Mouse (Mus musculus) neural tube, embryonic 15.5 days (tissue): ENCODE results near the gene Bcl6b. TPM values are rescaled to one million over a fixed set of nuclear protein-coding genes. Genes with fewer than 3 reads are reported as not detected.

Experiments used
- ATAC-seq: fragments of 200-750 bp; cut with Nextera tagmentation; 2 replicates; pipeline ENCODE4 v1.8.0; 2017; ENCODE audit warnings: mild to moderate bottlenecking, moderate TSS enrichment, moderate library complexity; ENCODE audit not compliant: low FRiP score
- H3K27ac ChIP-seq: fragments of 300-500 bp; sonication (generic); replicated peaks from 2 replicates; pipeline ENCODE4 v1.5.1; 2015; ENCODE audit warnings: mild to moderate bottlenecking, inconsistent platforms
- H3K27me3 ChIP-seq: fragments of 300-500 bp; sonication (generic); replicated peaks from 2 replicates; pipeline ENCODE4 v1.6.1; 2015; ENCODE audit warnings: inconsistent platforms
- H3K36me3 ChIP-seq: fragments of 300-500 bp; sonication (generic); 2 replicates; pipeline ENCODE4 v1.6.1; 2015; ENCODE audit warnings: inconsistent platforms
- H3K4me1 ChIP-seq: fragments of 300-500 bp; sonication (generic); 2 replicates; pipeline ENCODE4 v1.6.1; 2015; ENCODE audit warnings: inconsistent platforms
- H3K4me2 ChIP-seq: fragments of 300-500 bp; sonication (generic); 2 replicates; pipeline ENCODE4 v1.6.1; 2015; ENCODE audit warnings: inconsistent platforms, mild to moderate bottlenecking, moderate library complexity
- H3K4me3 ChIP-seq: fragments of 300-500 bp; sonication (generic); replicated peaks from 2 replicates; pipeline ENCODE4 v1.5.1; 2015; ENCODE audit warnings: mild to moderate bottlenecking, inconsistent platforms
- H3K9ac ChIP-seq: fragments of 300-500 bp; sonication (generic); replicated peaks from 2 replicates; pipeline ENCODE4 v1.6.1; 2015; ENCODE audit warnings: mild to moderate bottlenecking, inconsistent platforms
- H3K9me3 ChIP-seq: fragments of 300-500 bp; sonication (generic); replicated peaks from 2 replicates; pipeline ENCODE4 v1.6.1; 2016; ENCODE audit warnings: inconsistent platforms
- WGBS: fragments of 180-500 bp; shearing (Covaris S2); methylation state at CpG from one replicate; pipeline ENCODE4 v1.1.7; 2015; ENCODE audit warnings: mixed read lengths; 5-methylcytosine and 5-hydroxymethylcytosine counted together
- polyA plus RNA-seq: library from polyadenylated mRNA; unstranded; fragments of >200 nt; fragmentation: Nextera tagmentation; extraction: Ambion mirVana; gene quantifications from 2 replicates; pipeline ENCODE4 v1.2.1, GENCODE M21; 2015

The Bcl6b gene
- polyA plus RNA-seq, 1 experiment from 2014 or later: 5.2 TPM

- Histone ChIP-seq H3K4me2 (peak overlapping the region; percentile 55), H3K4me3 (peak overlapping the region; percentile 36), H3K9me3 (no peaks in the 10 kb centered on the region), H3K27me3 (peaks cover 42% of the 10 kb centered on the region), H3K36me3 (peaks cover 16% of the 10 kb centered on the region), H3K4me1 (peaks cover 42% of the 10 kb centered on the region), H3K9ac (peak overlapping the region; percentile 47), H3K27ac (no peak overlapping the region)
- 6% methylated on average over 9 of the region's 10 CpGs for WGBS
- ATAC-seq: no peak
These were observed 2.9 kb upstream of the Bcl6b start for GRCm38 (mm10) chr11:70232546-70232945.

GRCm38 (mm10) chr11:70230239-70230727 is 685 bp upstream of the Bcl6b start:
- Histone ChIP-seq H3K27me3 (peaks cover 62% of the 10 kb centered on the region), H3K4me2 (peak overlapping the region; percentile 63), H3K27ac (no peak overlapping the region), H3K4me3 (peak overlapping the region; percentile 18), H3K36me3 (peaks cover 9% of the 10 kb centered on the region), H3K9ac (no peak overlapping the region), H3K9me3 (no peaks in the 10 kb centered on the region), H3K4me1 (peaks cover 42% of the 10 kb centered on the region)
- under 1% methylated on average over 32 of the region's 32 CpGs for WGBS
- no peak for ATAC-seq

- Histone ChIP-seq H3K4me1 (peaks cover 39% of the 10 kb centered on the region), H3K36me3 (no peaks in the 10 kb centered on the region), H3K9ac (peak overlapping the region; percentile 23; the same call in 1 of the 2 replicates), H3K27ac (peak overlapping the region; percentile 46; the same call in 1 of the 2 replicates), H3K4me2 (peak overlapping the region; percentile 63), H3K9me3 (no peaks in the 10 kb centered on the region), H3K27me3 (peaks cover 74% of the 10 kb centered on the region), H3K4me3 (peak overlapping the region; percentile 29)
- ATAC-seq: no peak
- under 1% methylated on average over 19 of the region's 19 CpGs for WGBS
These were observed 770 bp downstream of the Bcl6b start for GRCm38 (mm10) chr11:70228828-70229227.

GRCm38 (mm10) chr11:70227661-70228245 is 1.8 kb downstream of the Bcl6b start:
- H3K27ac ChIP-seq: no peak overlapping the region
- no peaks in the 10 kb centered on the region for H3K9me3 ChIP-seq
- 90% methylated on average over 4 of the region's 4 CpGs for WGBS
- H3K36me3 ChIP-seq: no peaks in the 10 kb centered on the region
- H3K4me3 ChIP-seq: 0 out of 2 replicates have a peak overlapping the region, but pooled peaks have one; percentile 29
- H3K9ac ChIP-seq: no peak overlapping the region
- H3K4me1 ChIP-seq: peaks cover 35% of the 10 kb centered on the region
- H3K4me2 ChIP-seq: peak overlapping the region; percentile 63
- peaks cover 74% of the 10 kb centered on the region for H3K27me3 ChIP-seq
- ATAC-seq: no peak

GRCm38 (mm10) chr11:70227126-70227525 is 2.5 kb downstream of the Bcl6b start:
- ATAC-seq: no peak
- 0 out of 2 replicates have a peak overlapping the region, but pooled peaks have one; percentile 13 for H3K27ac ChIP-seq
- WGBS: 26% methylated on average over 5 of the region's 5 CpGs
- 0 out of 2 replicates have a peak overlapping the region, but pooled peaks have one; percentile 36 for H3K9ac ChIP-seq
- H3K9me3 ChIP-seq: no peaks in the 10 kb centered on the region
- H3K27me3 ChIP-seq: peaks cover 74% of the 10 kb centered on the region
- H3K4me2 ChIP-seq: peak overlapping the region; percentile 63
- peaks cover 39% of the 10 kb centered on the region for H3K4me1 ChIP-seq
- peak overlapping the region; percentile 33 for H3K4me3 ChIP-seq
- no peaks in the 10 kb centered on the region for H3K36me3 ChIP-seq

GRCm38 (mm10) chr11:70226602-70226890 is 3.1 kb downstream of the Bcl6b start:
- peak overlapping the region; percentile 63 for H3K4me2 ChIP-seq
- 4% methylated on average over 18 of the region's 18 CpGs for WGBS
- H3K36me3 ChIP-seq: no peaks in the 10 kb centered on the region
- peak overlapping the region; percentile 36; the same call in 1 of the 2 replicates for H3K9ac ChIP-seq
- no peak for ATAC-seq
- peaks cover 45% of the 10 kb centered on the region for H3K4me1 ChIP-seq
- H3K4me3 ChIP-seq: peak overlapping the region; percentile 33
- peaks cover 71% of the 10 kb centered on the region for H3K27me3 ChIP-seq
- H3K9me3 ChIP-seq: no peaks in the 10 kb centered on the region
- H3K27ac ChIP-seq: peak overlapping the region; percentile 13; the same call in 1 of the 2 replicates

GRCm38 (mm10) chr11:70225798-70226601 is 3.6 kb downstream of the Bcl6b start:
- Histone ChIP-seq H3K9ac (peak overlapping the region; percentile 36; the same call in 1 of the 2 replicates), H3K4me2 (peak overlapping the region; percentile 63), H3K27ac (peak overlapping the region; percentile 13; the same call in 1 of the 2 replicates), H3K9me3 (no peaks in the 10 kb centered on the region), H3K27me3 (peaks cover 66% of the 10 kb centered on the region), H3K4me1 (peaks cover 47% of the 10 kb centered on the region), H3K36me3 (no peaks in the 10 kb centered on the region), H3K4me3 (peak overlapping the region; percentile 33)
- peak; percentile 19; the same call in 1 of the 2 replicates for ATAC-seq
- WGBS: 19% methylated on average over 27 of the region's 27 CpGs

- H3K27me3 ChIP-seq: peaks cover 44% of the 10 kb centered on the region
These were observed 5.9 kb downstream of the Bcl6b start for GRCm38 (mm10) chr11:70223724-70224123.

GRCm38 (mm10) chr11:70221603-70222500 is 7.7 kb downstream of the Bcl6b start:
- no peak for ATAC-seq
- Histone ChIP-seq H3K4me2 (peak overlapping the region; percentile 84), H3K4me3 (peak overlapping the region; percentile 61), H3K27me3 (peaks cover 36% of the 10 kb centered on the region), H3K9me3 (no peaks in the 10 kb centered on the region), H3K4me1 (peaks cover 51% of the 10 kb centered on the region), H3K9ac (peak overlapping the region; percentile 73), H3K36me3 (peaks cover 11% of the 10 kb centered on the region), H3K27ac (peak overlapping the region; percentile 91)
- WGBS: 7% methylated on average over 14 of the region's 14 CpGs

More at GRCm38 (mm10) chr11:70223724-70224123, 5.9 kb downstream of the Bcl6b start:
- H3K4me3 ChIP-seq: no peak overlapping the region
- H3K9me3 ChIP-seq: no peaks in the 10 kb centered on the region
- peaks cover 46% of the 10 kb centered on the region for H3K4me1 ChIP-seq
- no peak overlapping the region for H3K4me2 ChIP-seq
- 87% methylated on average over 9 of the region's 9 CpGs for WGBS
- H3K27ac ChIP-seq: no peak overlapping the region
- no peak for ATAC-seq
- H3K9ac ChIP-seq: no peak overlapping the region
- no peaks in the 10 kb centered on the region for H3K36me3 ChIP-seq

- WGBS: under 1% methylated on average over 28 of the region's 28 CpGs
- peak within 1 kb of the TSS; percentile 73 for H3K9ac ChIP-seq
- peak; percentile 96 for ATAC-seq
- peak within 1 kb of the TSS; percentile 91 for H3K27ac ChIP-seq
- H3K9me3 ChIP-seq: no peaks in the 10 kb centered on the region
- peak within 1 kb of the TSS; percentile 61 for H3K4me3 ChIP-seq
- peaks cover 38% of the 10 kb centered on the region for H3K27me3 ChIP-seq
- H3K36me3 ChIP-seq: peaks cover 20% of the 10 kb centered on the region
- peak within 1 kb of the TSS; percentile 84 for H3K4me2 ChIP-seq
- peaks cover 42% of the 10 kb centered on the region for H3K4me1 ChIP-seq
These were observed 8.6 kb downstream of the Bcl6b start, which contains the start of gene Slc16a13 for GRCm38 (mm10) chr11:70220731-70221602. Gene Slc16a13, minus strand, starts transcription at chr11:70221064.
